Mouse (Mus musculus) bone marrow, adult 2 months (tissue): ENCODE results near the gene Slc6a4.

Experiments used
- CTCF ChIP-seq: fragments of 200-500 bp; IDR thresholded peaks from 2 replicates; pipeline ENCODE4 v1.5.1; 2011; ENCODE audit warnings: low read length, control low read depth; ENCODE audit not compliant: control insufficient read depth, insufficient read depth
- POLR2A ChIP-seq: fragments of 200-500 bp; IDR thresholded peaks from 2 replicates; pipeline ENCODE4 v1.6.1; 2011; ENCODE audit warnings: low read depth, mild to moderate bottlenecking, control low read depth, low read length, borderline replicate concordance; ENCODE audit not compliant: control insufficient read depth

GRCm38 (mm10) chr11:76974680-76975319, 23.6 kb upstream of the Slc6a4 start:
- TF ChIP-seq CTCF (no peak), POLR2A (no peak)
